Mouse (Mus musculus) forebrain, embryonic 14.5 days (tissue): Measurements from ENCODE around the gene Dph3. TPM values are rescaled to one million over a fixed set of nuclear protein-coding genes. Genes with fewer than 3 reads are reported as not detected.

Experiments
- ATAC-seq: fragments of 200-750 bp; cut with Nextera tagmentation; 2 replicates; pipeline ENCODE4 v1.8.0; 2017; ENCODE audit warnings: mild to moderate bottlenecking, moderate library complexity
- DNase-seq: peaks from one replicate; pipeline ENCODE4 v3.0.0-alpha.2; 2015; ENCODE audit warnings: low spot score
- H3K27ac ChIP-seq: fragments of 300-500 bp; sonication (generic); 2 replicates; pipeline ENCODE4 v1.5.1; 2014; ENCODE audit warnings: low read depth, mild to moderate bottlenecking, control low read depth, low read length, moderate library complexity
- H3K27me3 ChIP-seq: fragments of 300-500 bp; sonication (generic); replicated peaks from 2 replicates; pipeline ENCODE4 v1.6.1; 2014; ENCODE audit warnings: low read length, control low read depth, mixed read lengths; ENCODE audit not compliant: control insufficient read depth, insufficient read depth
- H3K36me3 ChIP-seq: fragments of 300-500 bp; sonication (generic); 2 replicates; pipeline ENCODE4 v1.6.1; 2014; ENCODE audit warnings: low read length, control low read depth; ENCODE audit not compliant: control insufficient read depth, insufficient read depth
- H3K4me1 ChIP-seq: fragments of 300-500 bp; sonication (generic); 2 replicates; pipeline ENCODE4 v1.6.1; 2014; ENCODE audit warnings: antibody characterized with exemption, low read length, control low read depth; ENCODE audit not compliant: control insufficient read depth, insufficient read depth
- H3K4me2 ChIP-seq: fragments of 300-500 bp; sonication (generic); 2 replicates; pipeline ENCODE4 v1.6.1; 2014; ENCODE audit warnings: mild to moderate bottlenecking, control low read depth, low read length
- H3K4me3 ChIP-seq: fragments of 300-500 bp; sonication (generic); 2 replicates; pipeline ENCODE4 v1.5.1; 2014; ENCODE audit warnings: low read depth, low read length, control low read depth
- H3K9ac ChIP-seq: fragments of 300-500 bp; sonication (generic); 2 replicates; pipeline ENCODE4 v1.6.1; 2014; ENCODE audit warnings: mild to moderate bottlenecking, low read length, control low read depth, moderate library complexity
- H3K9me3 ChIP-seq: fragments of 300-500 bp; sonication (generic); replicated peaks from 2 replicates; pipeline ENCODE4 v1.6.1; 2016; ENCODE audit warnings: low read length, control low read depth, mixed read lengths; ENCODE audit not compliant: control insufficient read depth
- WGBS: fragments of 180-500 bp; shearing (Covaris S2); extraction: QIAGEN DNeasy Blood & Tissue Kit; methylation state at CpG from one replicate; pipeline ENCODE4 v1.1.7; 2014; 5-methylcytosine and 5-hydroxymethylcytosine counted together
- polyA plus RNA-seq: library from polyadenylated mRNA; unstranded; fragments of >200 nt; fragmentation: Nextera tagmentation; extraction: Ambion mirVana; gene quantifications from 2 replicates; pipeline ENCODE4 v1.2.1, GENCODE M21; 2014

The Dph3 gene
- polyA plus RNA-seq, 1 experiment from 2014 or later, result 93.3 TPM

DNA sequence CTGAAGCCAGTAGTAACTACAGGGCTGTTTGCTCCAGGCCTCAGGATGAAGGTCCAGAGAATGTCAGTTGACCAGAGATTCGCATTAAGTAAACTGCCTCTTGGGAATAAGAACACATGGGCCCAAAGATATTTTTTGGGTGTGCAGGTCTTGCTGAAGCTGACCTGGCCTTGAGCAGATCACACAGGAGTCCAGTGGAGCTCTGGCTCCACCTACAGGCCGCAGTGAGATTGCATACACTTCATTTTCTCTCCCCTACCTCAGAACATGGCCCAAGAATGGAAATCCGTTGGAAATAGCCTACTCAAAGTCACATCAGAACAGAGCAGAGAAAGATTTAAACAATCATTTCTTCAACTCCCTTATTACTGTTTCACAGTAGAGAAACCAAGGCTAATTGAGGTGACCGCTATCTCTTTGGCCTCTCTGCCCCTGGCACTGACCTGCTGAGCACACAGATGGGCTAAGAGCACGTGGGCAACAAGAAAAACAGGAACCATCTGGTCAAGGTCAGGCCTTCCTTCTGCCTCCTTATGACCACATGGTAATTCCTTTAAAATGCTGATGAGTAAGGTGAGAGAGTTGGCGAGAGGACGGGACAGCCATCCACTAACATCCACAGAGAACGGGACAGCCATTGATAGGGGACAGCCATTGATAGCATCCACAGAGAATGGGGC, 8.5 kb downstream of the Dph3 start:
- no peak overlapping the region for H3K4me2 ChIP-seq
- WGBS, result 56% methylated on average over 8 of the region's 8 CpGs

DNA sequence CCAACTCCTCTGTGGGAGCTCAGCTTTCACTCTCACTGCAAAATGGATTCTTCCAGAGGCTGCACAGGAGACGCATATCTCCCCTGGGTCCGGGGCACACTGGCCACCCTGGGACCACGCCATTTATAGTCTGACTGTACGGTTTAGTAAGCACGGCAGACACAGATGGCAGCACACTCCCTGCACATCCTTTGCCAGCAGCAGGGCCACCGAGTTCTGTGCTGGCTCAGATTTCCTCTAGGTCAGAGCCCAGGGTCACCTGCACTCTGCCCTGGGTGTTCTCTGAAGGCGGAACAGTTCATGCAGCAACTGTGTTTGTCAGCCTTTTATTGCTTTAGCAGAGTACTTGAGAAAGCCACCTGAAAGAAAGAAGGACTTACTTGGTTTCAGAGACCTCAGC, 11.6 kb downstream of the Dph3 start:
- Histone ChIP-seq H3K27me3 (no peaks in the 10 kb centered on the region), H3K4me1 (no peaks in the 10 kb centered on the region), H3K9me3 (no peaks in the 10 kb centered on the region), H3K4me3 (no peak overlapping the region), H3K36me3 (no peaks in the 10 kb centered on the region), H3K4me2 (no peak overlapping the region), H3K9ac (no peak overlapping the region), H3K27ac (no peak overlapping the region)
- no peak for ATAC-seq
- DNase-seq, result no peak
- 88% methylated on average over 7 of the region's 7 CpGs for WGBS

More for the DNA sequence above, 8.5 kb downstream of the Dph3 start:
- Histone ChIP-seq H3K4me3 (no peak overlapping the region), H3K4me1 (no peaks in the 10 kb centered on the region), H3K9me3 (no peaks in the 10 kb centered on the region), H3K36me3 (peaks cover 16% of the 10 kb centered on the region), H3K27ac (no peak overlapping the region), H3K9ac (no peak overlapping the region), H3K27me3 (no peaks in the 10 kb centered on the region)
- peak; percentile 52; the same call in 1 of the 2 replicates for ATAC-seq
- peak; percentile 72 for DNase-seq

DNA sequence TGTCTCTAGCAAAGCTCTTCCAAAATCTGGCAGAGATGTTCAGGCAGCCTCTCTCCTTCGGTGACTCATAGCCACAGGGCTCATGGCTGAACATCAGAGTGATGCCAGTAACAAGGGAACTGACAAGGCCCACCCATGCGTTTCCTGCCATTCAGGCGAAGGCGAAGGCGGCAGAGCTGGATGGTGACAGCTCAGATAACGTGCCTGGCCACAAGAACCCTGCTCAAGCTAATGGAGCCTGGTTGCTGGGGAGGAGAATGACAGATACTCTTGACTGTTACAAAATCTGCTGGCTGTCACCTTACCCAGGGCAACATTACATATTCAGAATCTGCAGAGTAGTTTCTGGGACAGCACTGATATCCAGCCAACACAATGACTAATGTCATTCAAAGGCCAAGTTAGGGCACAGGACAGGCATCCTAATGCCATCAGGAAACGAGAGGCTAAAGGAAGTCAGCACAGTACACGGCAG, 12.3 kb downstream of the Dph3 start:
- Histone ChIP-seq H3K4me1 (no peaks in the 10 kb centered on the region), H3K4me3 (no peak overlapping the region), H3K9ac (no peak overlapping the region), H3K36me3 (no peaks in the 10 kb centered on the region), H3K27ac (no peak overlapping the region), H3K4me2 (no peak overlapping the region), H3K27me3 (no peaks in the 10 kb centered on the region), H3K9me3 (no peaks in the 10 kb centered on the region)
- ATAC-seq (no peak), DNase-seq (no peak)
- 72% methylated on average over 8 of the region's 8 CpGs for WGBS

DNA sequence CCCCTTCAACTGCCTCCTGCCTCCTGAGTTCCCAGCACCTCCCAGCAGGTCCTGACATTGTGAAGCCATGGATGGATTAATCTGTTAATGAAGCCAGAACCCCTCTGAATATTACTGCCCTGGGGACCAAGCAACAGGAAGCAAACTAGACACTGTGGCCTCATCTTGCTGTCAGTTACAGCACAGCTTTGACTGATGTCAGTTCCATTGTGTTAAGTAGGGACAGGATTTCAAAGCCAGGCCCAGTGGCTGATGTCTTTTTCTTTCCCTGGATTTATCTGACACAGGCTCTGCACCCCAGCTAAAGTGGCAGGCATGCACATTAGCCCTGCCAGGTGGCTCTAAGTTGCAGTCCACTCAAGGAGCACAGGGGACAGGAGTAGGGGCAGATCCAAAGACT, 12.7 kb downstream of the Dph3 start:
- no peak overlapping the region for H3K27ac ChIP-seq
- H3K4me3 ChIP-seq, result no peak overlapping the region
- H3K4me1 ChIP-seq, result no peaks in the 10 kb centered on the region
- DNase-seq, result no peak
- H3K9me3 ChIP-seq, result no peaks in the 10 kb centered on the region
- H3K9ac ChIP-seq, result no peak overlapping the region
- H3K36me3 ChIP-seq, result no peaks in the 10 kb centered on the region
- H3K4me2 ChIP-seq, result no peak overlapping the region
- no peaks in the 10 kb centered on the region for H3K27me3 ChIP-seq
- no peak for ATAC-seq

DNA sequence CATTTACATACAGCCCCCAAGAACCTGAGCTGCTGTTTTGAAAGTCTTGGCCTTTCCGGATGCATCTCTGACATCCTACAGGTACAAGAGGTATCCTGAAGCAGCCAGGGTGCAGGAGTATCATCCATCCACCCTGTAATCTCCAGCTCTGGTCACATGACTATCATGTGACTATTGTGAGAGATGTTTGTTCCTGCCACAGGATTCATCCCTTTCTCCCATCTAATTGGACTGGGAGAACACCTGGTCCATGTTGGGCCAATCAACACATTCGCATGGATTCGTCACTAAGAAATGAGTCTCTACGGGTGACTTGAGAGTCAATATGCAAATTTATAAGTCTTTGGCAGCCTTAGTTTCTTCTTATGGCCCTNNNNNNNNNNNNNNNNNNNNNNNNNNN, 24.1 kb downstream of the Dph3 start:
- H3K4me2 ChIP-seq, result no peak overlapping the region
- no peak overlapping the region for H3K9ac ChIP-seq
- WGBS, result 93% methylated on average over 4 of the region's 4 CpGs
- DNase-seq, result no peak
- no peaks in the 10 kb centered on the region for H3K27me3 ChIP-seq
- ATAC-seq, result no peak
- no peak overlapping the region for H3K27ac ChIP-seq
- H3K4me3 ChIP-seq, result no peak overlapping the region
- no peaks in the 10 kb centered on the region for H3K36me3 ChIP-seq
- H3K4me1 ChIP-seq, result no peaks in the 10 kb centered on the region
- H3K9me3 ChIP-seq, result peaks cover 8% of the 10 kb centered on the region; the same call in 1 of the 2 replicates

DNA sequence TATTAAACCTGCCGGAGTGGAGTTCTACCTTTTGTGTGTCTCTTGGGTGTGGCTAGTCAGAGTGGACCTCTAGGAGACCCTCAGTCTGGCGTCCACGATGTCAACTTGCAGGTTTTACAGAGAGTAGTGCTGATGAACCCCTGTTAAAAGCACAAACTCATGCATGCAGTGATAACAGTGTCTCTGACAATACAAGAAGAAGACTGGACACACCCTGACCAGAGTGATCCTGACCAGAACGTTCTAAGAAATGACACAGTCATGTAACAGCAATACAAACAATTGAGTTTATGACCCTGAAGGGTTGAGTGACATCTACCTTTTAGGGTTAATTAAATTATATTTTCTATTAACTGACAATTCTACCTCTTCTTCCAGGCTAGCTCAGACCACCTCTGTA, 27.9 kb downstream of the Dph3 start:
- ATAC-seq, result no peak
- H3K9me3 ChIP-seq, result 0 out of 2 replicates have a peak, but pooled peaks cover 3% of the 10 kb centered on the region
- no peak for DNase-seq
- WGBS, result 82% methylated on average over 4 of the region's 4 CpGs
- no peak overlapping the region for H3K27ac ChIP-seq
- no peak overlapping the region for H3K9ac ChIP-seq
- no peak overlapping the region for H3K4me3 ChIP-seq
- H3K36me3 ChIP-seq, result no peaks in the 10 kb centered on the region
- H3K27me3 ChIP-seq, result no peaks in the 10 kb centered on the region
- H3K4me1 ChIP-seq, result no peaks in the 10 kb centered on the region
- H3K4me2 ChIP-seq, result no peak overlapping the region

DNA sequence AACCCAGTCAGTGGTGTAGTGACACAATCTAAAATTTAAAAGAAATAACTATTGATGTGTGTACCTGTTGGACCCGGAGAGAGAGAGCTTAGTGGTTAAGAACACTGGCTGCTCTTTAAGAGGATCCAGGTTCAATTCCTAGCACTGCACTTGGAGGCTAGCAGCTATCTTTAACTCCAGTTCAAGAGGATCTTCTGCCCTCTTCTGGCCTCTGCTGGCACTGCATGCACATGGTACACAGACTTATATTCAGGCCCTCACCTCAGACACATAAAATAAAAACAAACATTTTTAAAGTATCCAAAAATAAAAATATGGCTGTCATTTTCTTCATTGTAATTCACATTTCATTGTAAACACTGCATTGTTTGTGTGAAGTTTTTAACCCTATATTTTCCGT, 28.9 kb downstream of the Dph3 start:
- no peak overlapping the region for H3K9ac ChIP-seq
- H3K36me3 ChIP-seq, result no peaks in the 10 kb centered on the region
- H3K27me3 ChIP-seq, result no peaks in the 10 kb centered on the region
- WGBS, result over 99% methylated on average over 2 of the region's 2 CpGs
- H3K27ac ChIP-seq, result no peak overlapping the region
- no peak overlapping the region for H3K4me3 ChIP-seq
- ATAC-seq (no peak), DNase-seq (no peak)
- no peaks in the 10 kb centered on the region for H3K4me1 ChIP-seq
- H3K4me2 ChIP-seq, result no peak overlapping the region
- H3K9me3 ChIP-seq, result 0 out of 2 replicates have a peak, but pooled peaks cover 3% of the 10 kb centered on the region

DNA sequence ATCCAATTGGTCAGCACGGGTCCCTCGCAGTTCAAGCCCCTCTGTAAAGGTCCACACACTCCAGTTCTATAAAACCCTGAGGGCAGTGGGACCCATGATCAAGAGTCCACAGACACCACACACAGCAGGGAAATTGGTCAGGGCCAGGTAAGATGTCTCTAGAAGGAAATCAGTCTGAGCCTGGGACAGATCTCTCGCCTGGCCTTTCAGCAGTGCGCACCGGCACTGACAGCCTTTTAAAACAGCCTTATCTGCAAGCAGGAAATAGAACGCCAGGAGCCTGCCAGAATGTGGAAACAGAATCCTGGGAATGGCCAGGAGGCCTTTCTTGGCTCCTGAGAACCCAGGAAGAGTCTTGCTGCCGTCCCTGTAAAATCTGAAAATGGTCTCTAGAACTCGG, 29.7 kb downstream of the Dph3 start:
- Histone ChIP-seq H3K9me3 (0 out of 2 replicates have a peak, but pooled peaks cover 3% of the 10 kb centered on the region), H3K4me1 (no peaks in the 10 kb centered on the region), H3K27ac (no peak overlapping the region), H3K9ac (no peak overlapping the region), H3K4me2 (no peak overlapping the region), H3K36me3 (no peaks in the 10 kb centered on the region), H3K4me3 (no peak overlapping the region), H3K27me3 (no peaks in the 10 kb centered on the region)
- DNase-seq (no peak), ATAC-seq (no peak)
- WGBS, result 81% methylated on average over 8 of the region's 8 CpGs

DNA sequence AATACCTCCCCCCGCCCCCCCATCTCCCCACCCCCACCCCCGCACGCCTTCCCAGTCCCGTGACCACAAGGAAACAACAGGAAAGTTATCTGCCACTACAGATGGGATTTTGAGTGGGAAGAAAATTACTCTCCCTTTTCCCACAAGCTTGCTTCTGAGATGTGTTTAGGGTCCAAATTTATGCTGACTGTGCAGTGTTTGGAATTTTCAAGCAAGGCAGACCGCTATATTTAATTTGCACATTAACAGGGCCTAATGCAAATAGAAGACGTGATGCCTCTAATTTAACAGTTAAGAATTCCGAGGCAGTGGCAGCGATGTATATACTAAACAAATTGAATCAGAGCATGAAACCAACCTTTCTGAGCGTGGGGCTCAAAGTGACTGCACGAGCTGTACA, 30.7 kb downstream of the Dph3 start:
- H3K27ac ChIP-seq, result no peak overlapping the region
- ATAC-seq (no peak), DNase-seq (no peak)
- H3K27me3 ChIP-seq, result no peaks in the 10 kb centered on the region
- H3K9me3 ChIP-seq, result 0 out of 2 replicates have a peak, but pooled peaks cover 3% of the 10 kb centered on the region
- no peak overlapping the region for H3K4me2 ChIP-seq
- H3K9ac ChIP-seq, result no peak overlapping the region
- no peak overlapping the region for H3K4me3 ChIP-seq
- 51% methylated on average over 10 of the region's 10 CpGs for WGBS
- no peaks in the 10 kb centered on the region for H3K4me1 ChIP-seq
- H3K36me3 ChIP-seq, result no peaks in the 10 kb centered on the region
